25 mouse cellular contexts compared by ENCODE assay signal in the genomic region with DNA sequence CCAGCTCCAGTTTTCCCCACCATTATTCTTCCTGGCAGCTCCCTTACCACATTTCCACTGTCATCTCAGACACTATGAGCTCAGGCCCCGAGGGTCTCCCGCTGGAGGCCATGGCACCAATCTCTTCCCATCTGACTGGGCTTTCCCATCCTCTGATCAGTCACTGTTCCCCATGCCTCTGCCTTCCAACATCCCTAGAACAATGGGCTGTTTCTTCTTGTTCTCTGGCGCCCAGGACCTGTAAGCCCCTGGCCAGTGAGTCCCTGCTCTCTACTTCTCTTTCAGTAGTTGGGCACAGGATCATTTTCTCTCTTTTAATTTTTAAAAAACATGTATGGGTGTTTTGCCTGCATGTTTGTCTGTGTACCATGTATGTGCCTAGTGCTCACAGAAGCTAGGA.
"Had no signal": no experiment of that assay in that cellular context is flagged by ENCODE, and none has a peak within 500 bp of the region (broad histone marks: within the 10 kb centered on the region; RNA-seq: fewer than 3 reads in every experiment).

No protein-coding gene starts in this region.

- H3K4me1 ChIP-seq: kidney, embryonic 15.5 days; limb, embryonic 13.5 days; limb, embryonic 15.5 days had no signal

- H3K9me3 ChIP-seq: heart, embryonic 10.5 days; heart, embryonic 13.5 days; heart, embryonic 15.5 days; hindbrain, embryonic 13.5 days; hindbrain, embryonic 15.5 days; kidney, embryonic 15.5 days; limb, embryonic 13.5 days; limb, embryonic 15.5 days; liver, embryonic 12.5 days had no signal

- H3K9ac ChIP-seq: heart, embryonic 13.5 days; heart, embryonic 15.5 days; hindbrain, embryonic 13.5 days; hindbrain, embryonic 15.5 days; kidney, embryonic 15.5 days; limb, embryonic 13.5 days; limb, embryonic 15.5 days; liver, embryonic 12.5 days; liver, embryonic 14.5 days had no signal

- H3K27ac ChIP-seq: heart, embryonic 10.5 days; heart, embryonic 13.5 days; heart, embryonic 15.5 days; hindbrain, embryonic 13.5 days; hindbrain, embryonic 15.5 days; hindbrain, postnatal 0 days; kidney, embryonic 15.5 days; kidney, postnatal 0 days; limb, embryonic 13.5 days; limb, embryonic 15.5 days; liver, embryonic 14.5 days had no signal

- H3K4me3 ChIP-seq: heart, embryonic 10.5 days; heart, embryonic 13.5 days; heart, embryonic 15.5 days; hindbrain, embryonic 13.5 days; hindbrain, embryonic 15.5 days; kidney, embryonic 15.5 days; limb, embryonic 13.5 days; limb, embryonic 15.5 days; liver, embryonic 12.5 days had no signal

- DNase-seq: gastrocnemius, postnatal 14 days; gastrocnemius, postnatal 36 days; heart, adult 18-20 months; heart, postnatal 14 days; heart, postnatal 36 days; kidney, adult 11 months; kidney, adult 2 months; kidney, adult 9 months; kidney, postnatal 14 days; kidney, postnatal 36 days; layer of hippocampus, postnatal 36 days; left cerebral cortex, postnatal 4 days had no signal

- ATAC-seq: hindbrain, postnatal 0 days; intestine, embryonic 16.5 days; liver, embryonic 12.5 days had no signal

- H3K27me3 ChIP-seq: heart, embryonic 13.5 days; heart, embryonic 15.5 days; hindbrain, embryonic 13.5 days; hindbrain, embryonic 15.5 days; kidney, embryonic 15.5 days; limb, embryonic 13.5 days; limb, embryonic 15.5 days; liver, embryonic 12.5 days had no signal

- H3K4me2 ChIP-seq: heart, embryonic 13.5 days; heart, embryonic 15.5 days; hindbrain, embryonic 13.5 days; hindbrain, embryonic 15.5 days; kidney, embryonic 15.5 days; limb, embryonic 13.5 days; limb, embryonic 15.5 days; liver, embryonic 12.5 days had no signal
